Mouse (Mus musculus) cerebellum, adult 9-11 months (tissue): ENCODE measurements at regions not wholly inside any gene's neighbourhood (a gene's known extent, or its start where the extent isn't known, plus 50 kb on each side); places are given as distances from the start of the nearest gene placed in this dataset.

Experiments used
- DNase-seq: peaks from one replicate; pipeline ENCODE4 v3.0.0; 2022

GRCm38 (mm10) chr17:48795773-48796172, 136.4 kb upstream of the Lrfn2 start:
- DNase-seq = peak; percentile 42

DNA sequence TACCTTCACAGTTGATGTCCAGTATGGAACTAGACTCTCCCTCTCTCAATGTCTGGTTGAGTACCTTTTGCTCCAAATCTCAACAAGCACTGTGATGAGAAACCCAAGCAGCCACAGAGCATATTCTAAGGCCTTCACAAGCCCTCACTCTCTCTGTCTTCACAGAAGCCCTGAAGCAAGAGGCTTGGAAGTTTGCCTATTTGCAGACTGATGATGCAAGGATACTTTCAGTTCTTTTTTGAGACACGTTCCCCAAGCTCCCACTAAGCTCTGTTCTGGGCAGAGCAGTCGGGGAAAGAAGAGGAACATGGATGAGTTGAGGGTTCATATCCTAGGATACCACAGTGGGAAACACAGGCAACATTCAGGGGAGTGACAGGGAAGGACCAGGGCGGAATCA, 134.0 kb upstream of the Lrfn2 start:
- DNase-seq = no peak

DNA sequence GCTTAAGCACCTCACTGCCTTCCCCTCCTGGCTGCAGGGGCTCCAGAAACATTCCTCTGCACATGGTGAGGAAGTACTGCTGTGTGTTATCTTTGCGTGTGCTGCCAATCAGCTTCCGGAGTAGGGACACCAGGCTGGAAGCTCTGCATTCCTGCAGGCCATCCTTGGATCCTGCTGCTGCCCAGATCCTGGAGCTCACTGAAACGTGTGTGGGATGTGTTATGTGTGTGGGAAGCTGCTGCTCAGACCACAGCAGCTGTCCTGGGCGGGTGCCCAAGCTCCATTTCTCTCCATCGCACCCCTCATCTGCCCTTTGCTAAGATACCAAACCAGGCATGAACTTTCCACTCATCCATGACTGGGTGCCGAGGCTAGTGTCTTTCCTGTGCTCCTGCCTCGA, 129.5 kb upstream of the Lrfn2 start:
- no peak for DNase-seq

DNA sequence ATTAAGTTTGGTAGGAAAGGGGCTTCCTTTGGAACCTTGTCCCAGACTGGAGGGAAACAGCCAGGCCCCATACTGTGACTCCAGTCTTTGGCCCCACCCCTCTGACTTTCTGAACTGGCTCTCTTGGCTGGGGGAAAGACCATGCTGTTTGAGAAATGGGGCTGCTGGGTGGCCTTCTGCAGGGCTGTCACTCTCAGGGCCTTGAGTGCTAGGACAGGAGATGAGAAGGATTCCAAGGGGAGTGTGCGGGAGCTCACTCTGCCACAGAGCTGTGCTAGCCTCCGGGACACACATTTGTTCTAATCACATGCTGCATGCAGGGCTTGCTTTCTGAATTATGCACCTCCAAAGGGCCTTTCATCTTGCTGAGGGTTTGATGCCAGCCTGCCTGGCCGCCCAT, 124.3 kb upstream of the Lrfn2 start:
- DNase-seq = no peak

DNA sequence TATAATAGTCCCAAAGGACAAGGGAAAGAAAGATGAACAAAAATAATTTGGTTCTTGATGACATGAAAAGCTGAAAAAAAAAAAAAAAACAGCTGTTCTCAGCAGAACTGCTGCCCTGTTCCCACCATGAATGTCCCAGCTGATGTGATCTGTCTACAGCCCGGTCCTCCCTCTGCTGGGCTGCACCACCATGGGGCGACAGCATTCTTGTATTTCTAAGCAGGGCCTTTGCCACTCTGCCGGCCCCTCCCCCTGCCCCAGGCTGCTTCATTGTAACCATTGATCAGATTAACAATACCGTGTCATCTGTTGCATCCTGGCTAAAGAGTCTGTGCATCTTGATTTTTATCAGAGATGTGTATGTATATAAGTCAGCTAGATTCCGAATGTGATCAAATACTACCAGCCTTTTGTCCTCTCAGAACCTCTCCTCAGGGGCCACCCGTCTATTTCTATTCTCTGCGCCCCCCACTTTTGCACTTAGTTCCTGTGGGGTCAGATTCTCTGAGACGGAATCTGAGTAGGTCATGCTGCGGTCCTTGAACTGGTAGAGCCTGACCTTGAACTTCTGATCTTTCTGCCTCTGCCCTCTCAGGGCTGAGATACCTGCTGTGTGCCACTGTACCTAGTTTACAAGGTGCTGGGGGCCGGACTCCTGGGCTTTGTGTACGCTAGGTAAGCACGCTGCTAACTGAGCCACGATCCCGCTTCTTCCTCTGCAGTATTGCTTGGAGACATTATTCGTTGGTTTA, 117.2 kb upstream of the Lrfn2 start:
- DNase-seq = no peak

DNA sequence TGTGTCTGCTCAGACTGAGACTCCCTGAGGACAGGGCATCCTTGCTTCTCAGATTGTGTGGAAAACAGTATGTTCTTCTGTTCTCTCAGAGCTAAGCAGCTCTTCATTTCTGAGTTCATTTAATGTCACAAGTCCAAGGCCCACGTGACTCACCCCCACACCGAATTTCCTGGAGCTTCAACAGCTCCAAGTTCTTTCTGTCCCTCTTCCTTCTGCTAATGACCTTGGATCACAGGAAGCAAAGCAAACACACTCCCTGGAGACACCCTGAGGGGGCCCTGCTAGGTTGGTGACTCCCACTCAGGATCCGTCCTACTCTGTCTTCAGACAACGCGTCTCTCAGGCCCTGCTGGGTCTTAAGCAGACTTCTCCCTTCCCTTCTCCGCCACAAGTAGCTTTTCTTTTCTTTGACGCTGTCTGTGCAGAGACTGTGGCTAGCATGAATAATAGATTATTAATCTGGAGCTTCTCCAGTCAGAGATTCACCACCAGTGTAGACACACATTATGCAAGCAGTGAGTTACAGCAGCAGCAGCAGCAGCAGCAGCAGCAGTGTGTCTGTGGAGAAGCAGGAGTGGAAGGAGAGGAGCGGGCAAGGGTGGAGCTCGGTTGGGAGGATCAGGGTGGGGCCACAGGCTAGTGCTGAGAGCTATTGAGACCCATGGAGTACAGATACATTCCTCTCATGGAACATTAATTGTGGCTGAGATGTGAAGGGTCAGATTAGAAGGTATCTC, 115.4 kb upstream of the Lrfn2 start:
- DNase-seq = no peak

DNA sequence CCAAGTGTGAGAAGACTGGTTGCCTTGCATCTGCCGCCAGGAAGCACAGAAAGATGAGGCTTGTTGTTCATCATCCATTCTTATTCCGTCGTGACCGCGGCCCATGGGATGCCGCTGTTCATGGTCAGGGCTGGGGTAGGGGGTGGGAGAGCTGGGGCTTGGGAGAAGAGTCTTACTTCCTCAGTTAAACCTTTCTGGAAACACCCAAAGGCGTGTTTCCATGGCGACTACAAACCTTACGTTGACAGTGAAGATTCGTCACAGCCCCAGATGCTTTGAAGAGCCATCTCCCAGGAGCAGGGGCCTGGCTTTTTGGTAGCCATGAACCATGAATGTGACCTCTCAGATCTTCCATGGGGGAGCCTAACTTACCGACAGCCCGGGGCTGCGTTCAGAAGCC, 114.6 kb upstream of the Lrfn2 start:
- DNase-seq = no peak

GRCm38 (mm10) chr17:48819703-48820102, 112.5 kb upstream of the Lrfn2 start:
- DNase-seq = no peak

GRCm38 (mm10) chr17:48822101-48822876, 109.9 kb upstream of the Lrfn2 start:
- DNase-seq = no peak

DNA sequence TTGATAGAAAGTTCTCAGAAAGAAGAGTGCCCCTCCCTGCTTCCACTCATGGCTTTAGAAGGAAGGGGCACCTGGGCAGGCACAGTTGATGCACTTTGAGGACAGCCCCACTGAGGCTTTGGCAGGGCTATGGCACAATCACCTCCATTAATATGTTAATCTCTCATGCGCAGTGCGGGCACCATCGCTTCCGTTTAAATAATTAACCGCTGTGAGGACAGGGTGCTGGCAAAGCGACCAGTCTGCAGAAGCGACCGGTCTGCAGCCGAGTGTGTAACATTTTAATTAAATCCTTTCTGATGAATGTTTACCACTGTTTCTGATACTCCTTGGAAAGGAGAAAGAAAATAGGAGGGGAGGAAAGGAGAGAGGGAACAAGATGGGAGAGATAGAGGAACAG, 108.3 kb upstream of the Lrfn2 start:
- DNase-seq = no peak

DNA sequence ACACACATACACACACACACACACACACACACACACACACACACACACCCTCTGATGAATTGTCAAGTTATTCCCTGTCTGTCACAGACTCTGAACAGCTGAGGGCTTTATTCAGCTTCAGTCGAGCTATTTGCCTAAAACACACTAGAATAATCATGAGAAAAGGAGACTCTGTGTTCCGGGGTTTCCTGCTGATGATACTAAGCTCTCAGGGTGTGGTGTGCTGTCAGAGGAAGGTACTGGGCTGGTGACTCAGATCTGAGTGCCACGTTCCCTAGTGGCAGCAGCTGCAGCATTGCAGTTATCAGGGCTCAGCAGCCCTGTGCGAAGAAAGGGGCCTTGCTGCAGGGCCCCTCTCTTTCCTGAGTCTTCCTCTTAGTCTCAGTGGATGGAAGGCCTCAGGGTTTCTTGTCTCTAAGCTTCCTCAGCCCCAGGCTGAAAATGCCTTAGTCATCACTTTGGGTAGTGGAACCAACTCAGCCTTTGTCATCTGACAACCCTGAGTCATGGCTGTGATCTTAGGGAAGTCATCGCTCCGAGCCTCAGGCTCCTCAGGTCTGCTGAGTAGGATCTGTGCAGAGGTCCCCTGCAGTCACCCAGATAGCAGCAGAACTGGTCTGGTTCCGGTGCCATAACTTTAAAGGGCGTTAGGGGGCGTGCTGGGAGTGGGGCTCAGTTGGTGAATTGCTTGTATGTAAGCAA, 106.8 kb upstream of the Lrfn2 start:
- no peak for DNase-seq

GRCm38 (mm10) chr17:48838297-48838979, 93.7 kb upstream of the Lrfn2 start:
- DNase-seq = no peak

DNA sequence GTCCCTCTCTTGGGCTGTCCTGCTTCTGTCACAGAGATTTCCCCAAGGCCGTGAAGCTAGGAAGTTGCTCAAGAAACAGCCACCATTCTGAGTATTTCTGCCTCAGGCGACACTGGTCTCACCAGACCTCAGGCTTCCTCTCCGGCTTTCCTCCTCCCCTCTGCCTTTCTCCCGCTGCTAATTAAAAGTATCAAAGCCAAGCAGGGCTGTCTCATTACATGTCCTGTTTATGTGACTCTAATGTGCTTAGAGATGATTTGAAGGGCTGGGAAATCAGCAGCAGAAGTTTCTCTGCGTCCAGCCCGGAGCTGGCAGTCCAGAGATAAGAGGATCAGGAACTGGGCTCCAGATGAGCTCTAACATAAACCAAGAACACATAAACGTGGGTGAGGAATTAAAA, 84.3 kb upstream of the Lrfn2 start:
- DNase-seq = no peak

GRCm38 (mm10) chr17:48850910-48851309, 81.3 kb upstream of the Lrfn2 start:
- DNase-seq = no peak

DNA sequence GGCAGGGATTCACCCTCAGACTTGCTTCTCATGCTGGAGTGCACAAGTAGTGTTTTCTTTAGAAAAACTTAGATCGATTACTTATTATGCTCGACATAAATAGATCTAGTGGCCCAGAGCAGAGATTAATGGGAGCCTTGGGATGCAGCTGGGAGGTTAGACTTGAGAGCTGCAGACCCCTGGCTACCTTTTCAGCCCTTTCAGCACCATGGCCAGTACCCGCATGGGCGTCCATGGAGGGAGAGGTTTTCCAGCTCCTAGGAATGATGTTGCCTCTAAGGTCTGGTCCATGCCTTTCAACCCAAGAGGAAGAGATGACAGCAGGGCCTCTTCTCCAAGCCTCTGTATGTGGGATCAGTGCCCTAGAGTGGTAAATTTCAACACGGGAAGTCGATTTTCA, 73.3 kb upstream of the Lrfn2 start:
- DNase-seq = no peak

DNA sequence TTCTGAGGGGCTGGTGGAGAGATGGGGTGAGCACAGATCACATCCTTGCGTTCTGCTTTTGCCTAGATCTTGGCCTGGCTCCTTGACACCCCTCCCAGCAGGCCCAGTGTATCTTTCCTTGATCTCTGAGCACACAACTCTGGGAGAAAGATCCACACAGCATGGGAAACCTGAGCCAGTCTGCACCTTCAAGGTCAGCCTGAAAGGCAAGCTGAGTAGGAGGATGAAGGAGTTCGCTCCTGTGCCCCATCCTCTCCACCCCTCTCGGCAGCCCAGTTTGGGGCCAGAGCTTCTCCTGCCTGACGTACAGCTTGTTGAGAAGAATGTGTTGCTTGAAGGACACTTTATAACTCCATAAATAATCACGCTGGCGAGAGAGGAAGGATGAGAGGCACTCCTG, 61.7 kb upstream of the Lrfn2 start:
- DNase-seq = no peak

DNA sequence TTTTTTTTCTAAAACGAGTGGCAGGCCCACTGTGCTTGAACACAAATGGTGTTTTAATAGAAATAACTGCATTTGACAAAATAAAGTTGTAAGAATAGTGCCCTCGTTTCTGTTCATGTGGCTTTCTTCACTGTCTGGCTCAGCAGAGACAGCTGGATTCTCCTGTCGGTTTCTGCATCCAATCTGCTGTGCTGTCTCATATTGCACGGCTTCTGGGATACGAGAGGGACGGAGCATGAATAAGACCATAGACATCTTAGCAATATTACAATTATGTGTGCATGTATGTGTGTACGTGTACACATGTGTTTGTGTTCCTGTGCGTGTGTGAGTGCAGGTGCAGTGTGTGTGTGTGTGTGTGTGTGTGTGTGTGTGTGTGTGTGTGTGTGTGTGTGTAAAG, 54.7 kb upstream of the Lrfn2 start:
- DNase-seq = no peak

DNA sequence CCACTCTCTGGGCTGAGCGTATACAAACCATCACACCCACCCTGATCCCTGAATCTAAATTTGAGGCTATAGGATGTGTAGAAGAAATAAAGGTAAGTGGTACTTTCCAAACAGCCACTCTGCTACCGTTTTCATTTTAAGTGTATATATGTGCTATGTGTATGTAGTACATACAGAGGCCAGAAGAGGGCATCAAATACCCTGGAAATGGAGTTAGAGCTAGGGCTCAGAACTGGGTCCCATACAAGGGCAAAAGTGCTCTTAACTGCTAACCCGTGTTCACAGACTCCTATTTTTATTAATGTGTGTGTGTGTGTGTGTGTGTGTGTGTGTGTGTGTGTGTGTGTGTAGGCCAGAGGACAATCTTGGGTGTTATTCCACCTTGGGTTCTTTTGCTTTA, 51.6 kb upstream of the Lrfn2 start:
- DNase-seq = no peak

DNA sequence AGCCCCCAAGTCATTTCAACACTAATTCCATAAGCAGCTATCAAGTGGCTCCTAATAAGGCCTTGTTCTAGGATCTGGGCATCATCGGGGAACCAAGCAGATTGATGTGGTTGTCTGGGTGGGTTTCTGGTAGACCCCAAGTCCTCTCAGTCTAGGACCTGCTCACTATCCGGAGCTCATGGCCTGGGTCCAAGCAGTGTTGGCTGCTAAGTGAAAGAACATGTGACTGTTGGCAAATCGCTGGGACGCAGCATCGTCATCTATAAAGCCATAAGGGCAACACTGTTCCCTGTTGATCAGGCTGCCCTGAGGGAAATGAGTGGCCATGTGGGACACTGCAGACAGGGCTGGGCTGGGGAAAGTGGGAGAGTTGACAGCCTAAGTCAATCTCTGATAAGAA, 50.2 kb upstream of the Lrfn2 start:
- DNase-seq = no peak
